Mouse (Mus musculus) midbrain, embryonic 15.5 days (tissue): ENCODE measurements around the gene Gm13288. TPM values are rescaled to one million over a fixed set of nuclear protein-coding genes. Genes with fewer than 3 reads are reported as not detected.
"Not testable (repeated sequence)": the region's sequence is repeated elsewhere in the genome, so short reads cannot be mapped to it uniquely, and the experiment has no call there.

Experiments used
- ATAC-seq: fragments of 200-750 bp; cut with Nextera tagmentation; replicated peaks from 2 replicates; pipeline ENCODE4 v1.8.0; 2017; ENCODE audit warnings: moderate TSS enrichment
- H3K27ac ChIP-seq: fragments of 300-500 bp; sonication (generic); 2 replicates; pipeline ENCODE4 v1.5.1; 2015; ENCODE audit warnings: mild to moderate bottlenecking, inconsistent platforms
- H3K27me3 ChIP-seq: fragments of 300-500 bp; sonication (generic); replicated peaks from 2 replicates; pipeline ENCODE4 v1.6.1; 2015; ENCODE audit warnings: inconsistent platforms
- H3K36me3 ChIP-seq: fragments of 300-500 bp; sonication (generic); replicated peaks from 2 replicates; pipeline ENCODE4 v1.6.1; 2015; ENCODE audit warnings: inconsistent platforms
- H3K4me1 ChIP-seq: fragments of 300-500 bp; sonication (generic); 2 replicates; pipeline ENCODE4 v1.6.1; 2015; ENCODE audit warnings: inconsistent platforms
- H3K4me2 ChIP-seq: fragments of 300-500 bp; sonication (generic); 2 replicates; pipeline ENCODE4 v1.6.1; 2015; ENCODE audit warnings: inconsistent platforms, mild to moderate bottlenecking, moderate library complexity
- H3K4me3 ChIP-seq: fragments of 300-500 bp; sonication (generic); 2 replicates; pipeline ENCODE4 v1.5.1; 2015; ENCODE audit warnings: mild to moderate bottlenecking, inconsistent platforms
- H3K9ac ChIP-seq: fragments of 300-500 bp; sonication (generic); 2 replicates; pipeline ENCODE4 v1.6.1; 2015; ENCODE audit warnings: mild to moderate bottlenecking, inconsistent platforms
- H3K9me3 ChIP-seq: fragments of 300-500 bp; sonication (generic); 2 replicates; pipeline ENCODE4 v1.6.1; 2016; ENCODE audit warnings: inconsistent platforms
- WGBS: fragments of 180-500 bp; shearing (Covaris S2); methylation state at CpG from one replicate; pipeline ENCODE4 v1.1.7; 2015; ENCODE audit warnings: mixed read lengths; 5-methylcytosine and 5-hydroxymethylcytosine counted together
- polyA plus RNA-seq: library from polyadenylated mRNA; unstranded; fragments of >200 nt; fragmentation: Nextera tagmentation; extraction: Ambion mirVana; gene quantifications from 2 replicates; pipeline ENCODE4 v1.2.1, GENCODE M21; 2015

The Gm13288 gene
- not detected in 2 replicates for polyA plus RNA-seq

DNA sequence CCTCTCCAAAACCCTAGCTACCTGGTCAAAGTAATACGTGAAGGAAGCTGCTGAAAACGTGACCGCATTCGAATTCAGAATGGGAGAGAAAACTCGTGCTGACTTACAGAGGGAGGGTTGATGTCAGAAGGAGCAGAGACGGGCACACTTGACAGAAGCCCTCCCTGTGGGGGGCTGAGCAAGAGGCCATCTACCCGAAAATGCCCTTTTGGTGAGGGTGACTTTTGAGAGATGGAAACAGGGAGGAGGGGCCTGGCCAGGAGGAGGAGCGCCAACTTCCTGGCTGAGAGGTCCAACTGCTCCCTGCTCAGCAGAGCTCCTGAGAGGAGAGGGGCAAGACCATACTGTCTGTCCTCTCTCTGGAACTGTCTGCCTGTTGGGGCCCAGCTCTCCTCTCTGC, at the start of gene Gm13288:
Gm13288 (plus strand) TSS at position 301 of the 400 bp plus-strand sequence.
- H3K4me3 ChIP-seq = peak within 1 kb of the TSS; percentile 22; the same call in 1 of the 2 replicates
- WGBS = no CpG with 5 or more reads among the region's 8 CpGs

DNA sequence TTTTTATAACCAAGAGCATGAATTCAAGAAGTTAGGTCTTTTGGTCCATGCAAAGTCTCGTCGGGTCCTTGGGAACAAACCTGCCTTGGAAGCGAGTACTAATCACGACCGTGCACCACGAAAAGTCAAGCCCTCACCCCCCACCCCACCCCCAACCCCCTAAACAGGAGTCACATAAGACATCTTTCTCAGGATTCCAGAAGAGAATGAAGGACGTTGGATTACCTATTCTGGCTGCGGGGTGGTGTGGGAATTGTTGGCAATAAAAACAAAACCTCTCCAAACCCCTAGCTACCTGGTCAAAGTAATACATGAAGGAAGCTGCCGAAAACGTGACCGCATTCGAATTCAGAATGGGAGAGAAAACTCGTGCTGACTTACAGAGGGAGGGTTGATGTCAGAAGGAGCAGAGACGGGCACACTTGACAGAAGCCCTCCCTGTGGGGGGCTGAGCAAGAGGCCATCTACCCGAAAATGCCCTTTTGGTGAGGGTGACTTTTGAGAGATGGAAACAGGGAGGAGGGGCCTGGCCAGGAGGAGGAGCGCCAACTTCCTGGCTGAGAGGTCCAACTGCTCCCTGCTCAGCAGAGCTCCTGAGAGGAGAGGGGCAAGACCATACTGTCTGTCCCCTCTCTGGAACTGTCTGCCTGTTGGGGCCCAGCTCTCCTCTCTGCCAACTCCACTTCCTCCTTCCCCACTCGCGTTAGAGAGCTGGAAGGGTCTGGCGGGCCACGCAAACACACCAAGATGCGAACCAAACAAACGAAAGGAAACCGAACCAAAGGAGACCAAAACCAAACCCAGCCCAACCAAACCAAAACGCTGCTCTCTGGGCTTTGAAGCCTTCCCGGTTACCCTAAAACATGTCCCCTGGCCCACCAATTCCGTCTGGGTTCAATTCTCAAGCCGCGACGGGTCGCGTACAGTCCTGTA, 48.5 kb upstream of the Gm13288 start:
- not testable (repeated sequence) for H3K4me1 ChIP-seq, ATAC-seq, H3K27me3 ChIP-seq, H3K36me3 ChIP-seq, H3K9me3 ChIP-seq
- H3K4me2 ChIP-seq = peak overlapping the region; percentile 91
- H3K27ac ChIP-seq = peak overlapping the region; percentile 71
- H3K4me3 ChIP-seq = peak overlapping the region; percentile 47
- WGBS = 9% methylated on average over 29 of the region's 31 CpGs
- H3K9ac ChIP-seq = peak overlapping the region; percentile 53

More for the DNA sequence above, at the start of gene Gm13288:
- not testable (repeated sequence) for H3K36me3 ChIP-seq, H3K27me3 ChIP-seq, H3K9me3 ChIP-seq, ATAC-seq, H3K9ac ChIP-seq, H3K27ac ChIP-seq, H3K4me1 ChIP-seq
- peak within 1 kb of the TSS; percentile 43 for H3K4me2 ChIP-seq

DNA sequence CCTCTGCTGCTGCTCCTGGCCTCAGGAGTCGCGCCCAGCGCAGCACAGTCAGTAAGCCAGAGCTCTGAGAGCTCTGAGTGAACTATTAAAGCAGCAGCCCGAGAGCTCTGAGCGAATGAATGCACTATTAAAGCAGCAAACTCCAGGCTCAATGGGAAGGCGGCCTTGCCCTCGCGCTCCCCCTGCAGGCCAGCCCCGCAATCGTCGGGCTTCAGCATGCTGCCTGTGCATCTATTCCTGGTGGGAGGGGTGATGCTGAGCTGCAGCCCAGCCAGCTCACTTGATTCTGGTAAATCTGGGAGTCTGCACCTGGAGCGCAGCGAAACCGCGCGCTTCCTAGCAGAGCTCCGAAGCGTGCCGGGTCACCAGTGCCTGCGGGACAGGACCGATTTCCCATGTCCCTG, 47.7 kb upstream of the Gm13288 start:
- Histone ChIP-seq H3K9ac (peak overlapping the region; percentile 53), H3K4me3 (peak overlapping the region; percentile 47), H3K4me2 (peak overlapping the region; percentile 91), H3K27ac (peak overlapping the region; percentile 71)
- H3K36me3 ChIP-seq, H3K9me3 ChIP-seq, H3K4me1 ChIP-seq, H3K27me3 ChIP-seq: not testable (repeated sequence)
- WGBS = 0% methylated on average over 21 of the region's 21 CpGs
- peak; percentile 100 for ATAC-seq

GRCm38 (mm10) chr4:88758751-88759150, 46.6 kb upstream of the Gm13288 start:
- H3K36me3 ChIP-seq, H3K9ac ChIP-seq, H3K27me3 ChIP-seq, ATAC-seq, H3K4me2 ChIP-seq, H3K4me1 ChIP-seq, H3K27ac ChIP-seq, H3K9me3 ChIP-seq, H3K4me3 ChIP-seq: not testable (repeated sequence)
- WGBS = 84% methylated on average over 9 of the region's 9 CpGs

DNA sequence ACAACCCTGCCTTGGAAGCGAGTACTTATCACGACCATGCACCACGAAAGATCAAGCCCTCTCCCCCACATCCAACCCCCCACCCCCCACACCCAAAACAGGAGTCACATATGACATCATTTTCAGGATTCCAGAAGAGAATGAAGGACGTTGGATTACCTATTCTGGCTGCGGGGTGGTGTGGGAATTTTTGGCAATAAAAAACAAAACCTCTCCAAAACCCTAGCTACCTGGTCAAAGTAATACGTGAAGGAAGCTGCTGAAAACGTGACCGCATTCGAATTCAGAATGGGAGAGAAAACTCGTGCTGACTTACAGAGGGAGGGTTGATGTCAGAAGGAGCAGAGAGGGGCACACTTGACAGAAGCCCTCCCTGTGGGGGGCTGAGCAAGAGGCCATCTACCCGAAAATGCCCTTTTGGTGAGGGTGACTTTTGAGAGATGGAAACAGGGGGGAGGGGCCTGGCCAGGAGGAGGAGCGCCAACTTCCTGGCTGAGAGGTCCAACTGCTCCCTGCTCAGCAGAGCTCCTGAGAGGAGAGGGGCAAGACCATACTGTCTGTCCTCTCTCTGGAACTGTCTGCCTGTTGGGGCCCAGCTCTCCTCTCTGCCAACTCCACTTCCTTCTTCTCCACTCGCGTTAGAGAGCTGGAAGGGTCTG, 45.6 kb upstream of the Gm13288 start, which contains the start of gene Gm13283:
Gm13283 (plus strand) TSS at position 510 of the 659 bp plus-strand sequence.
- H3K4me3 ChIP-seq = peak within 1 kb of the TSS; percentile 34
- H3K4me2 ChIP-seq = peak within 1 kb of the TSS; percentile 69
- not testable (repeated sequence) for H3K27me3 ChIP-seq, H3K9ac ChIP-seq, H3K27ac ChIP-seq, H3K36me3 ChIP-seq, H3K9me3 ChIP-seq, H3K4me1 ChIP-seq, ATAC-seq
- 24% methylated on average over 10 of the region's 14 CpGs for WGBS

GRCm38 (mm10) chr4:88760431-88760830, 44.9 kb upstream of the Gm13288 start:
- H3K9ac ChIP-seq, H3K4me1 ChIP-seq, ATAC-seq, H3K27me3 ChIP-seq, H3K9me3 ChIP-seq, H3K36me3 ChIP-seq, H3K27ac ChIP-seq: not testable (repeated sequence)
- Histone ChIP-seq H3K4me3 (peak overlapping the region; percentile 34), H3K4me2 (peak overlapping the region; percentile 69)
- WGBS = 0% methylated on average over 23 of the region's 28 CpGs

- not testable (repeated sequence) for H3K27me3 ChIP-seq, H3K4me2 ChIP-seq, H3K36me3 ChIP-seq, H3K9me3 ChIP-seq, H3K4me3 ChIP-seq, H3K4me1 ChIP-seq, H3K27ac ChIP-seq, H3K9ac ChIP-seq, ATAC-seq
- 64% methylated on average over 6 of the region's 8 CpGs for WGBS
Measured at GRCm38 (mm10) chr4:88761776-88762175, 43.6 kb upstream of the Gm13288 start.

DNA sequence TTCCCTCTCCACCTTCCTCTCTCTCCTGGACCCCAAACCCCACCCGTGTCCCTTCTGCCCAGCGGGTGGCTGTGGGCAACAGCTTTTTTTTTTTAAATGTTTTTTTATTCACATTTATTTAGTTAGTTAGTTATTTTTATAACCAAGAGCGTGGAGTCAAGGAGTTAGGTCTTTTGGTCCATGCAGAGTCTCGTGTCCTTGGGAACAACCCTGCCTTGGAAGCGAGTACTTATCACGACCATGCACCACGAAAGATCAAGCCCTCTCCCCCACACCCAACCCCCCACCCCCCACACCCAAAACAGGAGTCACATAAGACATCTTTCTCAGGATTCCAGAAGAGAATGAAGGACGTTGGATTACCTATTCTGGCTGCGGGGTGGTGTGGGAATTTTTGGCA, 43.0 kb upstream of the Gm13288 start:
- ATAC-seq = not testable (repeated sequence)

GRCm38 (mm10) chr4:88763384-88764018, 41.8 kb upstream of the Gm13288 start:
- ATAC-seq, H3K9me3 ChIP-seq, H3K9ac ChIP-seq, H3K4me1 ChIP-seq, H3K36me3 ChIP-seq, H3K27me3 ChIP-seq, H3K27ac ChIP-seq: not testable (repeated sequence)
- Histone ChIP-seq H3K4me3 (peak overlapping the region; percentile 38), H3K4me2 (peak overlapping the region; percentile 63)
- WGBS = 3% methylated on average over 33 of the region's 42 CpGs

More for the DNA sequence above, 43.0 kb upstream of the Gm13288 start:
- H3K4me1 ChIP-seq, H3K9ac ChIP-seq, H3K4me2 ChIP-seq, H3K27ac ChIP-seq, H3K27me3 ChIP-seq, H3K9me3 ChIP-seq, H3K36me3 ChIP-seq, H3K4me3 ChIP-seq: not testable (repeated sequence)
- WGBS = 43% methylated on average over 9 of the region's 9 CpGs

GRCm38 (mm10) chr4:88773534-88773933, 31.8 kb upstream of the Gm13288 start, which contains the start of gene Gm13290:
TSS of gene Gm13290 (plus strand) at chr4:88773834.
- not testable (repeated sequence) for H3K27me3 ChIP-seq, H3K9ac ChIP-seq, H3K36me3 ChIP-seq, ATAC-seq, H3K4me1 ChIP-seq, H3K27ac ChIP-seq, H3K4me3 ChIP-seq, H3K4me2 ChIP-seq, H3K9me3 ChIP-seq
- no CpG with 5 or more reads among the region's 32 CpGs for WGBS

DNA sequence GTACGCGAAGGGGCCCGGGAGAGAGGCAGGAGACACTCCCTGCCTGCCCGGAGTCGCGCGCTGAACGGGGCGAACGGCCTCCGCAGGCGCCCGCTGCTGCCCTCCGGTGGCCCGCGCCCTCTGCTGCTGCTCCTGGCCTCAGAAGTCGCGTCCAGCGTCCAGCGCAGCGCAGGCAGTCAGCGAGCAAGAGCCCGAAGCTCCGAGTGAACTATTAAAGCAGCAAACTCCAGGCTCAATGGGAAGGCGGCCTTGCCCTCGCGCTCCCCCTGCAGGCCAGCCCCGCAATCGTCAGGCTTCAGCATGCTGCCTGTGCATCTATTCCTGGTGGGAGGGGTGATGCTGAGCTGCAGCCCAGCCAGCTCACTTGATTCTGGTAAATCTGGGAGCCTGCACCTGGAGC, 28.7 kb upstream of the Gm13288 start, which contains the start of gene Gm13289:
Gm13289 (plus strand) TSS at position 301 of the 400 bp plus-strand sequence.
- H3K4me3 ChIP-seq, H3K9ac ChIP-seq, H3K27ac ChIP-seq, H3K27me3 ChIP-seq, H3K4me1 ChIP-seq, H3K9me3 ChIP-seq, ATAC-seq, H3K4me2 ChIP-seq, H3K36me3 ChIP-seq: not testable (repeated sequence)
- no CpG with 5 or more reads among the region's 29 CpGs for WGBS

- not testable (repeated sequence) for H3K9ac ChIP-seq, H3K36me3 ChIP-seq, ATAC-seq, H3K4me3 ChIP-seq, H3K4me2 ChIP-seq, H3K4me1 ChIP-seq, H3K27me3 ChIP-seq, H3K9me3 ChIP-seq, H3K27ac ChIP-seq
- no CpG with 5 or more reads among the region's 29 CpGs for WGBS
Measured at GRCm38 (mm10) chr4:88779550-88779949, 25.8 kb upstream of the Gm13288 start, which contains the start of gene Gm13272. TSS of gene Gm13272 (plus strand) at chr4:88779850.
